Mouse (Mus musculus): ENCODE measurements around the gene Ppp2r5c. TPM values are rescaled to one million over a fixed set of nuclear protein-coding genes. Genes with fewer than 3 reads are reported as not detected.

The Ppp2r5c gene
- total RNA-seq (2015; ENCODE audit: low replicate concordance): 65.2 and 80.1 TPM in 2 replicates
- 113 and 118 TPM in 2 replicates for total RNA-seq (2017; ENCODE audit: low replicate concordance)

DNA sequence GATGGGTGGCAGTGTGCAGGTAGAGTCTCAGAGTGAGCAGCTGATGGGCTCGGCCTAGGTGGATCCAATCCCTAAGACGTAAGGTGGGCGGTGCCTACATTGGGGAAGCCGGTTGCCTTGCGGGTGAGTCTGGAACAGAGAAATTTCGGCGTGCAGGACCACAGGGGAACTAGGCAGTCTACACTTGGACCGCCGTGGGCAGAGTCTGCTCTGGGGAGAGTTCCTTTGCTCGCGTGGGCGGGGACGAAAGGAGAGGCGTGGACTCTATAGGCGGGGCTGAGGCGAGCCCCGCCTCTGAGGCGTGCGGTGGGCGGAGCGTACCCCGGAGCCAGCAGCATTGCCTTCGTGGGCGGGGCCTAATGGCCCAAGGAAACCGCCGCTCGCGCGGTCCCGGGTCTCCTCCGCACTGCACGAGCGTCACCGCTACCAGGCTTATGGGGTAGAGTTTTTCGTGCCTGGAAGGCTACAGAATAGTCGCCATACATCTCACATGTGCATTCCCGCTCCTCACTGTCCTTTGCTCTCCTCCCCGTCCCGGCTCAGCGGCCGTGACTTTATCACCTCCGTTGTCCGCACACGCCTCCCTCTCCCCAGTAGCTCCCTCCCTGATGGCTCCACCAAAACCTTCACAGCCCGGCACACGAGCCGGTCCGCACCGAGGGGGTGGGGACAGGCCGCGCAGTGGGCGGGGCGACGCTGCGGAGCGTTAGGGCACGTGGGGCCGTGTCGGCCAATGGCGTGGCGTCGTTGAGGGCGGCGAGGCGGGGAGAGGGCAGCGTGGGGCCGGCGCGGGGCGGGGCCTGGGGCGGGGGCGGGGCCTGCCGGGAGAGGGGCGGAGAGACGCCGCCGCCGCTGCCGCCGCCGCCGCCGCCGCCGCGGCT, at the start of gene Ppp2r5c:
TSS of gene Ppp2r5c (plus strand) at position 831 of the 881 bp plus-strand sequence.
- peak; percentile 92 for ATAC-seq (replicated peaks; ENCODE audit: low FRiP score, poor library complexity, severe bottlenecking)

DNA sequence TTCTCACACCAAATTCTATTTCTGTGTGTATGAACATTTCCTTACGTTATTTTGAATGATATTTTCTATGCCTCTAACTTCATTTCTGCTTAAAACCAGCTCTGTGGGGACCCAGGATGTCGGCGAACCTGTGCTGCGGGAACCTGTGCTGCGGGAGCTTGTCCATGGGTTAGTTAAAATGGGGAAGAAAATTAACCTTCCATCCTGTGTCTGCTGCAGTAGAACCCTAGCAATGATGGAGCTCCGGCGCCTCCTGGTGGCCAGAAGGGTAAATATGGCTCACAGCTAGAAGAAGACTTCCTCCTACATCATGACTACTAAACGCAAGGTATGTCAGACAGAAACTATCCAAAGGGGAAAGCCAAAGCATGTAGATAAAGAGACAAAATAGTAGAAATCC, 48.6 kb upstream of the Ppp2r5c start:
- peak; percentile 14; the same call in 1 of the 2 replicates for ATAC-seq (replicated peaks; ENCODE audit: low FRiP score, poor library complexity, severe bottlenecking)

DNA sequence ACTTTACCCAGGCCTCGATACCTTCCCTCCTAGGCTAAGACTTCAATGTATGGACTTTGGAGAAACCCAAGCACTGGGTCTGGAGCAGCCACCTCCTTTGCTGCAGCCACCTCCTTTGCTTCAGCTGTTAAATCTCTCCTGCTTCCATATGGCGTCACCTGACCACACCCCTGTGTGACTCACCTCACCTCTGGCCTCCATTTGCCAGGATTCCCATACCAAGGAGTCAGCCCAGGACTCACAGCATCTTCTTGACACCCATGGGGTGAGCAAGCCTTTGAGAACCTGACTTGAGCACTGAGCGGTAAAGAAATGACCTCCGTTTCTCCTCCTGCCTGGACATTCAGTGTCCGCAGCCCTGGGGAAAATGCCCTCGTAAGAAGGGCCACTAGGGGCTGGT, 47.8 kb upstream of the Ppp2r5c start:
- no peak for ATAC-seq (replicated peaks; ENCODE audit: low FRiP score, poor library complexity, severe bottlenecking)

DNA sequence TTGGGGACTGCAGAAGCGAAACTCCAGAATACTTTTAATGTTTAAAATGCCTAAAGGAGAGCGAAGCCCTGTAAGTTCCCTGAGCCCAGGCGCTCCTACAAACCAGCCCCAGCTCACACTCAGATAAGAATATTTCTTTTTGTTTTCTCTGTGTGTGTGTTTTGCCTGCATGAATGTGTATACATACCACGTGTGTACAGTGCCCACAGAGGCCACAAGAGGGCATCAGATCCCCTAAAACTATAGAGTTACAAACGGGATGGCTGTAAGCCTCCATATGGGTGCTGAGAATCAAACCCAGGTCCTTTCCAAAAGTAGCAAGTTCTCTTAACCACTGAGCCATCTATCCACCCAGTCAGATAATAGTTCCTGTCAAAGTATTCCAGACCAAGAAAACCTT, 46.0 kb upstream of the Ppp2r5c start:
- ATAC-seq (replicated peaks; ENCODE audit: low FRiP score, poor library complexity, severe bottlenecking): no peak

DNA sequence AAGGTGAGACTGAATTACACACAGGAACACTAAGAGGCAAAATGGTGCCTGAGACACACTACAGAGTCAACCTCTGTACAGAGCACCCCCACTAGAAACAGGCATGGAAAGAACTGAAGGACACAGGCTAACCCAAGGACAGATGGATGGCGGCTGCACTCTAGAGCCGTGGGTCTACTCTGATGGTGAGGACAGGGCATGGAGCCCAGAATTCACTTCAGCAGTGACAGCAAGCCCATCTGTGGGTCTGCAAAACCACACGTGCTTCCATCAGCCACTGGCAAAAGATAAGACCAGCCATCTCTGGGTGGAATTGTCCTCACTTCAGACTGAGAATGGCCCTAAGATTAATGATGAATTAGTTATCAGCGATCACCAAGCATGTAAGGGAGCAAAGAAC, 45.0 kb upstream of the Ppp2r5c start:
- no peak for ATAC-seq (replicated peaks; ENCODE audit: low FRiP score, poor library complexity, severe bottlenecking)

DNA sequence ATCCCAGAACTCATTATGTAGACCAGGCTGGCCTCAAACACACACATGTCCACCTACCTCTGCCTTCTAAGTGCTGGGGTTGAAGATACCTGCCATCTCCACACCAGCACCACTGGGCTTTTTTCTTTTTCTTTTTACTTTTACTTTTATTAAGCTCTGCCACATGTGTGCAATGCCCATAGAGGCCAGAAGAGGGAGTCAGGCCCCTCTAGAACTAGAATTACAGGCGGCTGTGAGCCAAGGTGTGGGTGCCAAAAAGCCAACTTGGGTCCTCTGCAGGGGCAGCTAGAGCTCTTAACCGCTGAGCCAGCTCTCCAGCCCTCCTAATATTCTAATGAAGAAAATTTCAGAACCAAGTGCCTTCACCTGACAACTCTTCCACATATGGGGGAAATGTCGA, 30.7 kb upstream of the Ppp2r5c start:
- no peak for ATAC-seq (replicated peaks; ENCODE audit: low FRiP score, poor library complexity, severe bottlenecking)

DNA sequence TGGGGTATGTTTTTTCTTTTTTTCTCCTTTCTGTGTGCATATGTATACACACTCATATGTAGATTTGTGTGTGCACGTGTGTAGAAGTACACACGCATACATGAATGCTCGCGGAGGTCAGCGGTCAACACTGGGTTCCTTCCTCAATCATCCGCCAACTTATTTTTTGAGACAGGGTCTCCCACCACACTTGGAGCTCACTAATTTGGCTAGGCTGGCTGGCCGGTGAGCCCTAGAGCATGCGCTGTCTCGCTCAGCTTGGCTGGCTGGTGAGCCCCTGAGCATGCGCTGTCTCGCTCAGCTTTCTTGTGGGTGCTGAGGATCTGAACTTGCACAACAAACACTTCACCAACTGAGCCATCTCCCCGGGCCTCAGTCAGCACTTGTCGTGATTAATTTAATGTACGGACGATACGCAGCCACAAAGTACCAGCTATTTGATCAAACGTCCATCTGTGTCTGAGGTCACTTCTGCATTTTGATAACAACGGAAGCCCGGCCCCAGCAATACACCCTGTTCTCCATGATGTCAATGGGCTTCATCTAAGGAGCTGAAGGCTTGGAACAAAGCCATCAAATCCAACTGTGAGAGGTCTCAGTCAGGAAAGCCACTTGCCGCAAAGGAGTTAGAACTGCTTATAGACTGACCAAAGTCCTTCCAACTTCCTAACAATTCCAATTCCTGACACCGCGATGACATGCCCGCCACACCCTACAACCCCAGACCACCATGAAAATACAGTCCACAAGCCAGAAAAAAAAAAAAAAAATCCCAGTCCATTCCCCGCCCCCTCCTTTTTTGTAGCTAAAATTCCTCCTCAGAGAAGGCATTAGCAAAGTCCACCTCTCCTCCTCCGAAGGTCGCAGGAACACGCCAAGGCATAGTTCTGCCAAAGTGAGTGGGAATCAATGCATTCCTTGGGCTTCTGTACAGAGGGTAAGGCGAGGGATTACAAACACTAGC, 29.6 kb upstream of the Ppp2r5c start:
- ATAC-seq (replicated peaks; ENCODE audit: low FRiP score, poor library complexity, severe bottlenecking): no peak

DNA sequence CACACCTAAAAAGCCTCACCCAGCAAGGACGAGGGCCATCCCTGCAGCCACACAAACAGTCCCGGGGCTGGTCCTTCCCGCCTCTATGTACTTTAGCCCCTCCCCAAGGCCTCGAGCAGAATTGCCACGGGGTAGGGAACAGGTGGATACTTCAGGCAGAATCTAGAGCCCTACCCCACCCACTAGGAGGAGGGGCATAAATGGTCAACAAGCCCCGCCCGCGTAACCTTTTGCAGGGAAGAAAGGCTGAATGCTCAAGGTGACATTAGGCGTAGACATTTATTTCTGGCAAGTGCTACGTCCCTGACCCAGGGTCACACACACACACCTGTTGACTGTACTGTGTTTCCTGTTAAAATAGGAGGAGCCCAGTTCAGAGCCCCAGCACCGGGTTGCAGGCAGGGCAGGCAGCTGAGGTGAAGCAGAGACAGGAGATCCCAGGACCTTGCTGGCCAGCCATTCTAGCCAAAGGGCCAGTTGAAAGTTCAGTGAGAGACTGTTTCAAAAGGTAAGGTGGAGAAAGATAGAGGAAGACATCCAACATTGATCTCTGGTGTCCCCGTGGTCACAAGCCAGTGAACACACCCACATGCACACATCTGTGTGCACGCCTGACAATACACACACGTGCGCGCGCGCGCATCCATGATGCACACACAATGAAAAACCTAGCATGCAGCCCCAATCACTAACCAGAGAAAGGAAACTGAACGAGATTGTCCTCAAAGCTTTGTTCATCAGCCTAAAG, 28.8 kb upstream of the Ppp2r5c start:
- no peak for ATAC-seq (replicated peaks; ENCODE audit: low FRiP score, poor library complexity, severe bottlenecking)

DNA sequence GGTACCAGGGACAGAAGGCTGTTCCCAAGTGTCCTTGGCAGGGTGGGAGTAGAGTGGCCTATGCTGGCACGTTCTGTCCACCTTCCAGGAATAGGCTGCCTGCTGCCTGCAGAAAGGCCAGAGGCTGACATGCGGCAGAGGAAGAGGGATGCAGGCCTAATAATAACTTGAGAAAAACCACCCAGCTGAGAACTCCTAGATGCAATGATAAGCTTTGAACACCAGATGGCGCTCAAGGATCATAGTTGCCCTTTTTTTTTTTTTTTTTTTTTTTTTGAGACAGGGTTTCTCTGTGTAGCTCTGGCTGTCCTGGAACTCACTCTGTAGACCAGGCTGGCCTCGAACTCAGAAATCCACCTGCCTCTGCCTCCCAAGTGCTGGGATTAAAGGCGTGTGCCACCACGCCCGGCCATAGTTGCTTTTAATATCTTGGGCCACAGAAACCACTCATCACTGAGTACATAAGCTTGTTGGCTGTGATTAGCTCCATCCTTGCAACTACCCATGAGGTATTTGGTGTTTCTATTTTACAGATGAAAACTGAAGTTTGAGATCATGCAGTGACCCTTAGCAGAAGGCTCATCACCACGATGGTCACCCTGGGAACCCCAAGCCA, 28.1 kb upstream of the Ppp2r5c start:
- ATAC-seq (replicated peaks; ENCODE audit: low FRiP score, poor library complexity, severe bottlenecking): peak; percentile 56; the same call in 1 of the 2 replicates

DNA sequence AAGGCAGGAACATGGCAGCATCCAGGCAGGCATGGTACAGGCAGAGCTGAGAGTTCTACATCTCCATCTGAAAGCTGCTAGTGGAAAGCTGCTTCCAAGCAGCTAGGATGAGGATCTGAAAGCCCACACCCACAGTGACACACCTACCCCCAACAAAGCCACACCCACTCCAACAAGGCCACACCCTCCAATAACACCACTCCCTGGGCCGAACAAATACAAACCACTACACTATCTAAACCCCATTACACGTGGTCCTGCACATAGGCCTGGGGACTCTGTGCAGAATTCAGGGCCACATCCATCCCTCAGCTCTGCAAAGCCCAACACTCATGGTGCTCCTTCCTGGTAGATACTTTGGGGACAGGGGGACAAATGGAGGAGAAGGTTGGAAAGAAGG, 27.0 kb upstream of the Ppp2r5c start:
- peak; percentile 54 for ATAC-seq (replicated peaks; ENCODE audit: low FRiP score, poor library complexity, severe bottlenecking)

DNA sequence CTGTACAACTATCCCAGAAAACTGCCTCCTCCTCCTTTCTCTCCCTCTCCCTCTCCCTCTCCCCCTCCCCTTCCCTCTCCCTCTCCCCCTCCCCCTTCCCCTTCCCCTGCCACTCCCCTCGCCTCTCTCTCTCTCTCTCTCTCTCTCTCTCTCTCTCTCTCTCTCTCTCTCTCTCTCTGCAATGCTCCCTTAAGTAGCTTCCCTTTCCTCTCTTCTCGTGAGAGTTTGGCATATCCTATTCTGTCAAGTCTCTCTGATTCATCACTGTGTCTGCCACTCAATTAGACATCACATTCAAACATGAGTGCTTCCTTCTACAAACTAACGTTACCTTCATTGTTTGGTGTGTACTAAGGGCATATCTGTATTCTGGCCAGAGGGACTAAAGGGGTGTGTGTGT, 25.6 kb upstream of the Ppp2r5c start:
- ATAC-seq (replicated peaks; ENCODE audit: low FRiP score, poor library complexity, severe bottlenecking): no peak

DNA sequence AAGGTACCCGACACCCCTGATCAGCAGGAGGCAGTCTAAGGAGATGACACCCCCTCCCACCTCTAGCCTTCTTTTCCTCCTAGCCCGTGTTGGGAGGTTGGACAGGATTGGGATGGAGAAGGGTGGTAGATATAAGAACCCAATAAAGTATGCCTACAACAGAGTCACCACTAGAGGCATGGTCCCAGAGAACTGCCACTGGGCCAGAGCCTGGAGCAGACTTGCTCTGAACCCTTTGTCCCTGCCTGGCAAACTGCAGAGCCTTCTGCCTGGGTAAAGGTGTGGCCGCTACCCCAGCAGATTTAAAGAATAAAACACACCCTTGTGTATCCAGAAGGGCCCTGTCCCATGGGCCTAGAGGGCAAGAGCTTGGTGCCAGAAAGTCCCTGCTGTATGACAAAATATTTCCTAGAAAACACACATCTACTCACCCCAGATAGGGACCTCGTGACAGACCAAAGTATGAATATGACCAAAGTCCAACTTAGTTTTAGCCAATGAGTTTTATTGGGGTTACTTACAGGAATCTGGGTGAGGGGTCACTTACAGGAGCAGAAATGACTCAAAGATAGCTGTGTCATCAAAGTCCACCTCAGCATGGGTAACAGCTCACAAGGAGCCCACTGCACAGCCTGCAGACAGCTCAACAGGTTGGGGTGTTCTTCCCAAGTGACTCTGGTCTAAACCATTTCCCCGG, 22.8 kb upstream of the Ppp2r5c start:
- ATAC-seq (replicated peaks; ENCODE audit: low FRiP score, poor library complexity, severe bottlenecking): no peak

DNA sequence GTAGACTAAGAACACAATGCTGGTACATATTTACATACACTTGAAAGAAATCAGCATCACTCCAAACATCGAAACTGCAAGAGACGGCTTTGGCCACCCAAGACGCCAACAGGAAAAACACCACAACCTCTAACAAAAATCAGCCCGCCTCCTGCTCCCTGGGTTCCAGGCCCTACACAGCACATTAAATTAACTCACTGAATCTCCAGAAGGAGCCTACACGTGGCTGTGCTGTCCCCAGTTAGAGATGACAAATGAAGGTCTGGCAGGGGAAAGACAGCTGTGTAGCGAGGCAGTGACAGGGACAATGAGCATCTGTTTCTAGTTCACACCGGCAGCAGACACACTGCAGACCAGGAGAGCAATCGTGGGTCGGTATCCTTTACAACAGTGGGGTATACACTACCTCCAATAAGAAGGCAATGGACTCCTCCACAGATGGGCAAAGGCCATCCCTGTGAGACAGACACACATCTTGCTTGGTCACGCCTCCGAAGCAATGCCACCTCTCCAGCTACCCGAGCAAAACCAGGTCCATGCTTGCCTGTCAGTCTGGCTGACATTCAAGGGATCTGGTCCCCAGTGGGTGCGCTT, 20.4 kb upstream of the Ppp2r5c start:
- ATAC-seq (replicated peaks; ENCODE audit: low FRiP score, poor library complexity, severe bottlenecking): no peak

DNA sequence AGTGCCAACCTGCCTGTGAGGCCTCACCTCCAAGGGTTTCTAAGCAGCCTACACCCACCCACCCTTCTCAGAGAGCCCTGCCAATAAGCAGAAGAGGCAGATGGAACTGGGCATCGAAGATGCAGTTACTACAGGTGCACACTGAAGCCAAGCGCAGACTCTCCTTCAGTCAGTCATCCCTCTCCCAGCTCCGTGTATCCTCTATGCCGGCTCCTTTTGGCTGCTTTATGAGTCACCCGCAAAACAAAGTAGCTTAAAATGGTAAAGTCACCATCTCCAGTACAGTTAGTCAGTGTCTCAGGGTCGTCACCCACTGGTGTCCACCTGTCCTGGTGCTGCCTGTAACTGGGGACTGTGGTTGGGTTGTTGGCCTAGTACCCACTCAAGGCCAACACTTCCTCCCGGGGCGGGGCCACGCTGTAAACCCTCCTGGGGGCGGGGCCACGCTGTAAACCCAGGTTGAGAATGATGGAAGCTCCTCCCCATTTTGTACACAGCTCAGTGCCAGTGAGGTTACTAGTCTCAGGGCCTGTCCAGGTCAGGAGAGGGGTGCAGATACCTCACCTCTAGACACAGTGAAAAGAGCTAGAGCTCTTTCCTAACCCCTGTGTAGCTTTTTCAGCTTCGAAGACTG, 17.5 kb upstream of the Ppp2r5c start:
- ATAC-seq (replicated peaks; ENCODE audit: low FRiP score, poor library complexity, severe bottlenecking): no peak

DNA sequence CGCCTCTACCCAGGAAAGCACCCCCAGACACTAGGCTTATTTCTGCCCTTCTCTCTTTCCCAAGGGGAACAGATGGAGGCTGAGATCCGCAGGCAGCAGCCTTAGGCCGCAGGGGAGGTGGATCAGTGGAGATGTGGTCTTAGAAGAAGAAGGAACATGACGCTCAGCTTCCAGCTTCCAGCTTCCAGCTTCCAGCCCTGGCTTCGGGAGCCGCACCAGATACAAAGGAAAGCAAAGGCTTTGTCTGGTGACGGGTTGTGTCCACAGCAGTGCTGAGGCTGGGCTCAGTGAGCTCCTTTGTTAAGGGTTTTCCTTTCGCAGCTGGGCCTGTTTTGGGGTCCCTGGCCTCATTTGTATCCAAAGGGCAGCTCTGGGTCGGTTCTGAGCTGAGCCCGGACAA, 16.9 kb upstream of the Ppp2r5c start:
- ATAC-seq (replicated peaks; ENCODE audit: low FRiP score, poor library complexity, severe bottlenecking): no peak

DNA sequence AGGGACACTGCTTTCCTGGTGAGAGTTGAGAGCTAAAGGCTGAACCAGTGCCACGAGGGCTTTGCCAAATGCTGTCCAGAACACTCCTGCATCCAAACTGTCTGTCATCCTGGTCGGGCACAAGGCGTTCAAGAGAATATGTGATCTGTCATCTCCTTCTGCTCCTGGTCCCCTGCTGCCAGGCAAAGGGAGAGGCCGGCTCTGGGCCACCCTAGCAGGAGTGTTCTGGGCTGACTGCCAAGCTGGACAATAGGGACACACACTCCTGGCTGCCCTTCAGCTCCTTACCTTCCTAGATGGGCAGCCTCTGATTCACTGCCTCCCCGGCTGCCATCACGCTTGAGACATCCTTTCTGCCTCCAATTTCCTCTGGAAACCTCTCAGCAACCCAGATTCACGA, 15.1 kb upstream of the Ppp2r5c start:
- ATAC-seq (replicated peaks; ENCODE audit: low FRiP score, poor library complexity, severe bottlenecking): no peak

DNA sequence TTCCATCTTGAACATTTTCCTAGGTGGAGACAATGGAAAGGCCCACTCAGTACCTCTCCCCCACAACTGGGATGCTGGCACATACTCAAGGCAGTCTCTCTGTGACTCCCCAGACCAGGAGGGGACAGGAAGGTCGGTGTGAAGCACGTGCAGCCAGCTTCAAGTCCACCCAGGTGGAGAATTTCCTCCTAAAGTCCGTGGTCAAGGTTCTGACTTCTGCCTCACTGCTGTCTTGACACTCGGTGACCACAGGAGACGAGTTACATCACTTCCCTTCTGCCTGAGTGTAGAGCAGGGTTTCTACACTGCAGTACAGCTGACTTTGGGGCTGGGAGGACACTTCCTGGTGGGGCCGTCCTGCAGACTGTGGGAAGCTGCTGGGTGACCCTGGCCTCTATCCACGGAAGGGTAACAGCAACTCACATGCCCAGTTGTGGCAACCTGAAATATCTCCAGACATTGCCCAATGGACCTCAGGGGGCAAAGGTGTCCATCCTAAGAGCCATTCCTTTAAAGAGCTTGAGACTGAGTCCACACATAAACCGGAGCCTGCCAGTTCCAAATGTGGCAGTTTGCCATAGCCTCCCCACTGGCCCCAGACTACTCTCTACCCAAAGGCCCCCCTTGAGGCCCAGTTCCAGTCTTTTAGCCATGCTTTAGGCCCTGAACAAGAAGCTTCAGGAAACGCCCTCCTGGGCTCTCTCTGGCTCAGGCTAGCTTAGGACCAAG, 10.1 kb upstream of the Ppp2r5c start:
- no peak for ATAC-seq (replicated peaks; ENCODE audit: low FRiP score, poor library complexity, severe bottlenecking)

DNA sequence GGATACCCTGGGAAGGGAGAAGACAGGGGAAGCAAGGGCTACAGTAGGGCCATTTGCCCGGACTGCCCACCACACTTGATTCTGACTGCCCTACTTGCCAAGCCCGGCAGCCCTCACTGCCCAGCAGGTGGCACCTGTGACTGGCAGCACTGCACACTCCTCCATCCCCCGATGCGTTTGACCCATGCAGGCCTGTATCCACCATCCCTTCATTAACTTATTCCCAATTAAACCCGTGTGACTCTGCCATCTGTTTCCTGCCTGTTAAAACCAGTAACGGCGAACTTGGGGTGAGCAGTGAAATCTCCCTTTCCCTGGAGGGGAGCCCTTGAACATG, 9.6 kb upstream of the Ppp2r5c start:
- ATAC-seq (replicated peaks; ENCODE audit: low FRiP score, poor library complexity, severe bottlenecking): no peak
